Mouse (Mus musculus): Measurements from ENCODE around the gene Sncg. TPM values are rescaled to one million over a fixed set of nuclear protein-coding genes. Genes with fewer than 3 reads are reported as not detected.

Sncg gene
- total and polyA plus RNA-seq, 3 experiments: not detected

DNA sequence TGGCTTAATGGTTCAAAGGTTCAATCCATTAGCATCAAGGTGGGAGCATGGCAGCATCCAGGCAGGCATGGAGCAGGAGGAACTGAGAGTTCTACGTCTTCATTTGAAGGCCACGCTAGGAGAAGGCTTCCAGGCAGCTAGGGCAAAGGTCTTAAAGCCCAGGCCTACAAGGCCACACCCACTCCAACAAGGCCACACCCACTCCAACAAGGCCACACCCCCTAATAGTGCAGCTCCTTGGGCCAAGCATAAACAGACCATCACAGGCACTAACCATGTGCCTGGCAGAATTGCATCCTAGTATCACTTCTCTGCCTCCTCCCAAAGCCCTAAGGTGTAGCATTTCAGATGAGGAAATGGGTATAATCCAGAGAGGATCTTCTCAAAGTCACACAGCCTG lies 2.8 kb downstream of the Sncg start (continued):
- no peak for TF ChIP-seq RCOR1 (IDR thresholded peaks at IDR 0.05; ENCODE audit: low read depth, low read length)

GRCm38 (mm10) chr14:34370921-34371320 lies 3.7 kb downstream of the Sncg start:
- TF ChIP-seq NRF1 (IDR thresholded peaks at IDR 0.05; ENCODE audit: insufficient read depth, low read depth, low read length, poor library complexity, severe bottlenecking) (no peak), MAX (IDR thresholded peaks at IDR 0.05; ENCODE audit: low read length) (no peak), CTCF (IDR thresholded peaks at IDR 0.05 in 2 of 3, conservative IDR thresholded peaks at IDR 0.05 in 1 of 3; ENCODE audit: control insufficient read depth in 1 of 3, insufficient read depth in 1 of 3, low read depth in 2 of 3, low read length in 3 of 3, poor library complexity in 1 of 3, severe bottlenecking in 1 of 3) (no peak), KAT2A (conservative IDR thresholded peaks at IDR 0.05; ENCODE audit: low read depth, low read length) (no peak), TCF12 (IDR thresholded peaks at IDR 0.05; ENCODE audit: low read depth, low read length) (no peak), E2F4 (IDR thresholded peaks at IDR 0.05; ENCODE audit: borderline replicate concordance, low read depth, low read length) (no peak), ETS1 (IDR thresholded peaks at IDR 0.05; ENCODE audit: low read depth, low read length) (no peak), GATA1 (IDR thresholded peaks at IDR 0.05; ENCODE audit: low read depth, low read length) (no peak), NELFE (IDR thresholded peaks at IDR 0.05; ENCODE audit: low read depth, low read length) (no peak), MAZ (IDR thresholded peaks at IDR 0.05; ENCODE audit: low read depth, low read length) (no peak), ZKSCAN1 (IDR thresholded peaks at IDR 0.05; ENCODE audit: low read depth, low read length) (no peak), CHD1 (IDR thresholded peaks at IDR 0.05; ENCODE audit: low read depth, low read length) (no peak), ZNF384 (IDR thresholded peaks at IDR 0.05; ENCODE audit: low read depth, low read length) (no peak), EP300 (IDR thresholded peaks at IDR 0.05; ENCODE audit: low read depth in 1 of 2, low read length in 2 of 2) (no peak)
- Histone ChIP-seq H3K79me2 (ENCODE audit: control insufficient read depth, insufficient read depth, low read length, poor library complexity) (no peaks in the 10 kb centered on the region), H3K27ac (ENCODE audit: control insufficient read depth, low read depth, low read length) (no peak overlapping the region), H3K36me3 (ENCODE audit: control insufficient read depth in 1 of 2, insufficient read depth in 2 of 2, low read length in 2 of 2) (no peaks in the 10 kb centered on the region), H3K4me1 (ENCODE audit: control insufficient read depth in 1 of 2, insufficient read depth in 2 of 2, low read length in 2 of 2) (no peaks in the 10 kb centered on the region), H3K9me3 (replicated peaks; ENCODE audit: insufficient read depth, low read length) (no peaks in the 10 kb centered on the region), H3K4me3 (ENCODE audit: control insufficient read depth in 1 of 2, insufficient read depth in 1 of 2, low read depth in 2 of 2, low read length in 2 of 2) (no peak overlapping the region), H3K9ac (ENCODE audit: control insufficient read depth, low read depth, low read length, poor library complexity, severe bottlenecking) (no peak overlapping the region), H3K27me3 (ENCODE audit: control insufficient read depth in 1 of 2, insufficient read depth in 2 of 2, low read length in 2 of 2) (no peaks in the 10 kb centered on the region)
- no peak for DNase-seq (ENCODE audit: low read depth, low spot score)

GRCm38 (mm10) chr14:34370203-34370602 lies 4.4 kb downstream of the Sncg start:
- Histone ChIP-seq H3K9me3 (replicated peaks; ENCODE audit: insufficient read depth, low read length) (no peaks in the 10 kb centered on the region), H3K27me3 (ENCODE audit: control insufficient read depth in 1 of 2, insufficient read depth in 2 of 2, low read length in 2 of 2) (no peaks in the 10 kb centered on the region), H3K79me2 (ENCODE audit: control insufficient read depth, insufficient read depth, low read length, poor library complexity) (no peaks in the 10 kb centered on the region), H3K36me3 (ENCODE audit: control insufficient read depth in 1 of 2, insufficient read depth in 2 of 2, low read length in 2 of 2) (no peaks in the 10 kb centered on the region), H3K4me1 (ENCODE audit: control insufficient read depth in 1 of 2, insufficient read depth in 2 of 2, low read length in 2 of 2) (no peaks in the 10 kb centered on the region), H3K27ac (ENCODE audit: control insufficient read depth, low read depth, low read length) (no peak overlapping the region), H3K4me3 (ENCODE audit: control insufficient read depth in 1 of 2, insufficient read depth in 1 of 2, low read depth in 2 of 2, low read length in 2 of 2) (no peak overlapping the region), H3K9ac (ENCODE audit: control insufficient read depth, low read depth, low read length, poor library complexity, severe bottlenecking) (no peak overlapping the region)
- peak in 2 of 3 experiments; percentile 15 to 27; a peak in 2 of 6 replicates for TF ChIP-seq CTCF (IDR thresholded peaks at IDR 0.05 in 2 of 3, conservative IDR thresholded peaks at IDR 0.05 in 1 of 3; ENCODE audit: control insufficient read depth in 1 of 3, insufficient read depth in 1 of 3, low read depth in 2 of 3, low read length in 3 of 3, poor library complexity in 1 of 3, severe bottlenecking in 1 of 3)
- no peak for TF ChIP-seq BHLHE40 (IDR thresholded peaks at IDR 0.05; ENCODE audit: borderline replicate concordance, low read depth, low read length)
- no peak for TF ChIP-seq POLR2AphosphoS5 (IDR thresholded peaks at IDR 0.05; ENCODE audit: borderline replicate concordance, low read depth, low read length)
- no peak for TF ChIP-seq ZC3H11A (IDR thresholded peaks at IDR 0.05; ENCODE audit: low read depth, low read length)
- no peak for TF ChIP-seq POLR2AphosphoS2 (IDR thresholded peaks at IDR 0.05; ENCODE audit: low read length)
- TF ChIP-seq POLR2A (IDR thresholded peaks at IDR 0.05; ENCODE audit: control insufficient read depth in 1 of 2, insufficient read depth in 1 of 2, low read depth in 1 of 2, low read length in 2 of 2, poor library complexity in 1 of 2): no peak
- no peak for TF ChIP-seq UBTF (IDR thresholded peaks at IDR 0.05; ENCODE audit: borderline replicate concordance, insufficient read depth, low read depth, low read length)
- no peak for DNase-seq (ENCODE audit: low read depth, low spot score)
